Mouse (Mus musculus): ENCODE results near the gene Meis3. TPM values are rescaled to one million over a fixed set of nuclear protein-coding genes. Genes with fewer than 3 reads are reported as not detected.
A peak's percentile ranks its signal among the peaks of the same experiment; 100 is the strongest.

Gene Meis3
- polyA plus RNA-seq, 1 experiment = not detected

DNA sequence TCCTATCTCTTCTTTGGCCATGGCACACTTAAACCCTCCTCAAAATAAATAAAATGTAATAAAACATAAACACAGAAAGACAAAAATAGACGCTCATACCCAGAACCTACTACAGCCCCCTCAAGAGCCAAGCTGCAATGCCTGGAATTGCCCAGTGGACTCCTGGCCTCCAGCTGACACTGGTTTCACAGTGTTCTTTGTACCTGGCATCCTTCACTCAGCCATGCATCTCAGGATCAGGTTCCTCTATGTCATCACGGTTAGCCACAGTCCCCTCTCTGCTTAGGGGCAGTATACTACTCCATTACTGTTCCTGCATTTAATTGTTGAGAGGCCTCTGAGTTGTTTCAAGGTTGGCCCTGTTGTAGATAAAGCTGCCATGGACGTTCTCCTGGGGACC is 42.0 kb upstream of the Meis3 start:
- TF ChIP-seq POLR2A (IDR thresholded peaks at IDR 0.05; ENCODE audit: insufficient read depth, low read depth, low read length) (no peak), CTCF (IDR thresholded peaks at IDR 0.05; ENCODE audit: insufficient read depth, low read depth, low read length) (no peak)
- Histone ChIP-seq H3K27ac (ENCODE audit: insufficient read depth, low read depth, low read length) (no peak overlapping the region), H3K4me3 (ENCODE audit: insufficient read depth, low read depth, low read length) (no peak overlapping the region), H3K4me1 (ENCODE audit: control insufficient read depth, insufficient read depth, low read length) (peaks cover 44% of the 10 kb centered on the region)
- WGBS = 81% methylated on average over 3 of the region's 3 CpGs

DNA sequence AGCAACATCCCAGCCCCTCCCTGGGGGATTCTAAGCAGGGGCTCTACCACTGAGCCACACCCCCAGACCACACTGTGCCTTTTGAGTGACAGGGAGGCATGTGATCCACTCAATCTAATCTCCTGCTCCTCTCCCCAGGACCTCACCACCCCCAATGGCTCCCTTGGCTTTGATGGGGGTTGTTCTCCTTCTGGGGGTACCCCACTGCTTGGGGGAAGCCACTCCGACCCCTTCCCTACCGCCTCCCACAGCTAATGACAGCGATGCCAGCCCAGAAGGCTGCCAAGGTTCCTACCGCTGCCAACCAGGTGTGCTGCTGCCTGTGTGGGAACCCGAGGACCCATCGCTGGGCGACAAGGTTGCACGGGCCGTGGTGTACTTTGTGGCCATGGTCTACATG is 41.2 kb upstream of the Meis3 start:
- H3K4me1 ChIP-seq (ENCODE audit: control insufficient read depth, insufficient read depth, low read length) = peaks cover 39% of the 10 kb centered on the region
- TF ChIP-seq POLR2A (IDR thresholded peaks at IDR 0.05; ENCODE audit: insufficient read depth, low read depth, low read length) (no peak), CTCF (IDR thresholded peaks at IDR 0.05; ENCODE audit: insufficient read depth, low read depth, low read length) (no peak)
- WGBS = 91% methylated on average over 9 of the region's 9 CpGs
- H3K27ac ChIP-seq (ENCODE audit: insufficient read depth, low read depth, low read length) = no peak overlapping the region
- H3K4me3 ChIP-seq (ENCODE audit: insufficient read depth, low read depth, low read length) = no peak overlapping the region

DNA sequence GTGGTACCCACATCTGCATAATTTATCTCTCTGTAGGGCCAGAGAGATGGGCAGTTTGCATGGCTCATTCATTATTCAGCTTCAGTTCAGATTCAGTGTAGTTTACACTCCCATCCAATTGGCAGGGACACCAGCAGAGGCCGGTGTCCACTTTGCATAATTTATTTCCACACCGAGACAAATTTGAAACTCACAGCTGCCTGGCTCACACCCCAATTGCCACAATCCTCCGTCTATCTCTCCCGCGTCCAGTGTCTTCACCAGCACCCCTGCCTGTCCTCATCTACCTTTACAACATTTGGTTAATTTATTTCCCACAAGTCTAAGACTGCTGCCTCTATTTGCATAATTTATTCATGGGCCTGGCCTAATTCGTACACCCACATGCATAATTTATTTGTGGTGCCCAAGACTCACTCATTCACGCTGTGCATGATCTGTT is 39.9 kb upstream of the Meis3 start:
- WGBS = 51% methylated on average over 7 of the region's 7 CpGs
- Histone ChIP-seq H3K4me1 (ENCODE audit: control insufficient read depth, insufficient read depth, low read length) (peaks cover 27% of the 10 kb centered on the region), H3K4me3 (ENCODE audit: insufficient read depth, low read depth, low read length) (no peak overlapping the region), H3K27ac (ENCODE audit: insufficient read depth, low read depth, low read length) (no peak overlapping the region)
- TF ChIP-seq CTCF (IDR thresholded peaks at IDR 0.05; ENCODE audit: insufficient read depth, low read depth, low read length) (no peak), POLR2A (IDR thresholded peaks at IDR 0.05; ENCODE audit: insufficient read depth, low read depth, low read length) (no peak)

DNA sequence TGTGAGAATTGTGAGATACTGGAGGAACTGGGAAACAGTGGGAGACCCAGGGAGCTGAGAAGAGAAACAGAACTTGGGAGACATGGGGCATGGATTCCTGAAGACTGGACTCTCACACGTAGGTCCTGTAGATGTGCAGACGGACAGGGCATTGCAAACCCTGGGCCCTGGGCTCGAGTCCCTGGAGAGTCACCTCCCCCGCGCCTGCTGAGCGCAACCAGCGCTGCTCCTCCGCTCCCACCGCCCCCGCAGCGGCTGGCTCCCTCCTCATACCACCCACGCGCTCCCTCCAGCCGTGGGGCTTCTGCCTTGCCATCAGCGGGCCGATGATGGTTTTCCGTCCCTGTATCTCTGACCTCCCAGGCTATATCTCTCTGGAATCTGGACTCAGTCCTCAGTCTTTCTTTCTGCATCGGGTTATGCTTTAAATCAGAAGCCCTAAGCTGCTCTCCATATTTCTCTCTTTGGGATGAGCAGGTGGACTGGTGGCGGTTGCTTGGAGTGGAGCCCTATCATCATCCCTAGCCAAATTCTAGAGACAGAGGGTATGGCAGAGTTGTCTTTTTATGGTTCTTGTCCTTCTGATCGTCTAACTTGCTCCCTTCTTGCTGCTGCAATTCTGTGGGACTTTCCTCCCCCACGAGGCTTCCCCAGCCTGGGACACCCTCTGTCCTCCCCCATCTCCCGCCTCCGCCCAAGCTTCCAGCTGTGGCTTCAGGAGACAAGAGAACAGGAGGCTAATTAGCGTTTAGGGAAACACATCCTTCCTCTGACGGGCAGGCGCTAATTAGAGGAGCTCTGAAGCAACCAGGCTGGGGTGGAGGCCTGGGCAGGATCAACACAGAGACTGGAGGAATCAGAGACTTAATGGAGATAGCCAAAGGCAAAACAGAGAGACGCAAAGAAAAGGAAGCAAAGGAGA is 28.1 kb upstream of the Meis3 start:
- TF ChIP-seq CTCF (IDR thresholded peaks at IDR 0.05; ENCODE audit: insufficient read depth, low read depth, low read length) (no peak), POLR2A (IDR thresholded peaks at IDR 0.05; ENCODE audit: insufficient read depth, low read depth, low read length) (no peak)
- H3K4me1 ChIP-seq (ENCODE audit: control insufficient read depth, insufficient read depth, low read length) = peaks cover 28% of the 10 kb centered on the region
- H3K4me3 ChIP-seq (ENCODE audit: insufficient read depth, low read depth, low read length) = no peak overlapping the region

GRCm38 (mm10) chr7:16147643-16148042 is 27.2 kb upstream of the Meis3 start:
- 32% methylated on average over 15 of the region's 15 CpGs for WGBS
- TF ChIP-seq CTCF (IDR thresholded peaks at IDR 0.05; ENCODE audit: insufficient read depth, low read depth, low read length) = no peak
- TF ChIP-seq POLR2A (IDR thresholded peaks at IDR 0.05; ENCODE audit: insufficient read depth, low read depth, low read length) = no peak
- Histone ChIP-seq H3K27ac (ENCODE audit: insufficient read depth, low read depth, low read length) (no peak overlapping the region), H3K4me3 (ENCODE audit: insufficient read depth, low read depth, low read length) (no peak overlapping the region), H3K4me1 (ENCODE audit: control insufficient read depth, insufficient read depth, low read length) (peaks cover 28% of the 10 kb centered on the region)

More for the DNA sequence above, 28.1 kb upstream of the Meis3 start:
- 14% methylated on average over 27 of the region's 27 CpGs for WGBS
- H3K27ac ChIP-seq (ENCODE audit: insufficient read depth, low read depth, low read length) = no peak overlapping the region

DNA sequence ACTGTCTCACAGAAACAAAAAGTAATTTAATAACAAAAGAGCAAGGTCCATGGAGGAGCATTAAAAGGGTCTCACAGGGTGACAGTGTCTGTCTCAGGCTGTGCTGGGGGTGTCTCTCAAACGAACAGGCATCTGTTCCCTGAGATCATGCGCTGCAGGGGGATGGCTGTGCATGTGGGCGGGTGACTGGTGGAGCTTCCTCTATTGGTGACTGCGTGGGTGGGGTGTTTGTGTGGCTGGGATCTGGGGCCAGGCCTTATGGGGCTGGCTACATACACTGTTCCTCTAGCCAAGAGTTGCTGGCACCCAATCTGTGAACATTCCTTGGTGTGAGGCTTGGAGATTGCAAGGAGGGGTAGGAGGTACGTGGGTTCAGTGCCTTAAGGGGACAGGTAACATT is 25.6 kb upstream of the Meis3 start:
- Histone ChIP-seq H3K27ac (ENCODE audit: insufficient read depth, low read depth, low read length) (no peak overlapping the region), H3K4me1 (ENCODE audit: control insufficient read depth, insufficient read depth, low read length) (peaks cover 28% of the 10 kb centered on the region)
- 38% methylated on average over 5 of the region's 5 CpGs for WGBS

DNA sequence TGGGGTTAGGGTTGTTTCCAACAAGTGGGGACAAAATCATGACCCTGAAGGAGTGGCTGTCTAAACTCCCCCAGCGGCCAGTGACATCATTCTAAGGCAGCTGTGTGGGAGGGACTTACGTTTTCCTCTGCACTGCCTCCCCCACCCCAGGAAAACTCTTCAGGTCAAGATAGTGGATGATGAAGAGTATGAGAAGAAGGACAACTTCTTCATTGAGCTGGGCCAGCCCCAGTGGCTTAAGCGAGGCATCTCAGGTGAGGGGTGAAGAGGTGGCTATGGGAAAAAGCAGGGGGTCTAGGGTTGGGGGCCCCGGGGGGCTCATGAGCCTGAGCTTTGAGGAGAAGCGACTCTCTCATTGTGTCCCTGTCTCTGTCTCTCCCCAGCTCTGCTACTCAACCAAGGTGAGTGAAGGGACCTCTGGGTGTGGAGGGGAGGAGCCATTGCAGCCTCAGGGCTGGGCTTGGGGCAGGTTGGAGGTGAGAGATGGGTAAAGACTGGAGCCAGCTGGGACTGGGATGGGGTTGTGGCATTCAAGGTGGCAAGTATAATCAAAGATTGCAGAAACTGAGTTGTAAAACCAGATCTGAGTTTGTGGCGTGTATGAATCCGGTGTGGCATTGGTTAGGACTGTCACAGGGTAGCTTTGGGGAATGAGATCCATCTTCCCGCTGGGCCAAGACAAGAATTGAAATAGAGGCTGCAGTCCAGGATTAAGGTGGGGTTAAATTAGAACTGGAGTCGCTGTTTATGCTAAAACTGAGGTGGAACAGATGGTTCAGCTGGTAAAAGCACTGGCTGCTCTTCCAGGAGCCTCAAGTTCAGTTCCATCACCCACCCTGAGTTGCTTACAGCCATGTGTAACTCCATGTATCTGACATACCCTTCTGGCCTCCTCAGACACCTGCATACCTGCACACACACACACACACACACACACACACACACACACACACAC is 24.4 kb upstream of the Meis3 start:
- Histone ChIP-seq H3K27ac (ENCODE audit: insufficient read depth, low read depth, low read length) (no peak overlapping the region), H3K4me1 (ENCODE audit: control insufficient read depth, insufficient read depth, low read length) (peaks cover 26% of the 10 kb centered on the region), H3K4me3 (ENCODE audit: insufficient read depth, low read depth, low read length) (no peak overlapping the region)
- 80% methylated on average over 9 of the region's 9 CpGs for WGBS
- TF ChIP-seq POLR2A (IDR thresholded peaks at IDR 0.05; ENCODE audit: insufficient read depth, low read depth, low read length) (no peak), CTCF (IDR thresholded peaks at IDR 0.05; ENCODE audit: insufficient read depth, low read depth, low read length) (no peak)

More for the DNA sequence above, 25.6 kb upstream of the Meis3 start:
- no peak for TF ChIP-seq CTCF (IDR thresholded peaks at IDR 0.05; ENCODE audit: insufficient read depth, low read depth, low read length)
- no peak for TF ChIP-seq POLR2A (IDR thresholded peaks at IDR 0.05; ENCODE audit: insufficient read depth, low read depth, low read length)
- H3K4me3 ChIP-seq (ENCODE audit: insufficient read depth, low read depth, low read length) = no peak overlapping the region

DNA sequence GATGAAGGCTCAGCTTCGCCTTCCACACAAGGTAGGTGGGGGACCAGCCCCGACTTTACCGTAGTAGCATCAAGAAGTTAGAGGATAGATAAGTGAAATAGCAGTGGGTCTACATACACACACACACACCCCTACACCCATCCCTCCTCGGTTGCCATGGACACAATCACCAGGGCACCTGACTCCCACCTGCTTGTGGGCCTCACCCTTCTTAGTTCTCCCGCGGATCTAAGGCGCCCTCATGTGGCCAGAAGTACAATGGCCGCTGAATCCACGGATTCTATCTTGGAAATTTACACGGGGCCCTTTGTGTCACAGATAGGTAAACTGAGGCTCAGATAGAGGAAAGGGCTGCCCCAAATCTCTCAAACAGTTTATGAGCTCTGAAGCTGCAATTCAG is 21.4 kb upstream of the Meis3 start:
- peak; percentile 92 for TF ChIP-seq CTCF (IDR thresholded peaks at IDR 0.05; ENCODE audit: insufficient read depth, low read depth, low read length)
- no peak for TF ChIP-seq POLR2A (IDR thresholded peaks at IDR 0.05; ENCODE audit: insufficient read depth, low read depth, low read length)
- H3K27ac ChIP-seq (ENCODE audit: insufficient read depth, low read depth, low read length) = no peak overlapping the region
- WGBS = 19% methylated on average over 10 of the region's 10 CpGs

More for the DNA sequence above, 21.4 kb upstream of the Meis3 start:
- no peak overlapping the region for H3K4me3 ChIP-seq (ENCODE audit: insufficient read depth, low read depth, low read length)
- peaks cover 14% of the 10 kb centered on the region for H3K4me1 ChIP-seq (ENCODE audit: control insufficient read depth, insufficient read depth, low read length)

Measured in olfactory bulb, adult 2 months (tissue).